Mouse (Mus musculus) CD4-positive helper T cell, adult 2 months (primary cell): ENCODE data around the gene Sh3kbp1.

ENCODE experiments used
- DNase-seq: peaks from one replicate; pipeline ENCODE4 v3.0.0-alpha.2; 2012; ENCODE audit warnings: low read depth, missing footprints, low spot score

The Sh3kbp1 gene

GRCm38 (mm10) chrX:159911613-159912012 lies 284.5 kb downstream of the Sh3kbp1 start:
- DNase-seq, result peak; percentile 16

- no peak for DNase-seq
Measured at GRCm38 (mm10) chrX:159912061-159912460, 285.0 kb downstream of the Sh3kbp1 start.

GRCm38 (mm10) chrX:159913489-159913888 lies 286.4 kb downstream of the Sh3kbp1 start:
- no peak for DNase-seq

GRCm38 (mm10) chrX:159915125-159915524 lies 288.1 kb downstream of the Sh3kbp1 start:
- no peak for DNase-seq

GRCm38 (mm10) chrX:159924759-159925158 lies 297.7 kb downstream of the Sh3kbp1 start:
- no peak for DNase-seq

- no peak for DNase-seq
Measured at GRCm38 (mm10) chrX:159928165-159928564, 301.1 kb downstream of the Sh3kbp1 start.

DNA sequence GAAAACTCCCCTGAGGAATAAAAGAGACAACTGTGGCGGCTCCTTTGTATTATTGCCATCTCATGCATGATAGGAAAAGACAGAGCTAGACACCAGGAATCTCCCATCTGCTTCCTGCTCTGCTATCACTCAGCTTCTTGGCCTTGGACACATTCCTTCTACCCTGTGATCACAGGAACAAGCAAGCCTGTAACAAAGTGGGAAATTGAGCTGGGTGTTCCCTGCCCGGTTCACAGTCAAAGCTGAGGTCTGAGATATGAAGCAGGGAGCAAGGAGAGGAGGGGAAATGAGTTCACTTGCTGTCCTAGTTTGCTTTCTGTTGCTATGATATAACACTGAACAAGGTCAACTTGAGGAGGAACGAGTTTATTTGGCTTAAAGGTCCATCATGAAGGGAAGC lies 301.8 kb downstream of the Sh3kbp1 start:
- no peak for DNase-seq

DNA sequence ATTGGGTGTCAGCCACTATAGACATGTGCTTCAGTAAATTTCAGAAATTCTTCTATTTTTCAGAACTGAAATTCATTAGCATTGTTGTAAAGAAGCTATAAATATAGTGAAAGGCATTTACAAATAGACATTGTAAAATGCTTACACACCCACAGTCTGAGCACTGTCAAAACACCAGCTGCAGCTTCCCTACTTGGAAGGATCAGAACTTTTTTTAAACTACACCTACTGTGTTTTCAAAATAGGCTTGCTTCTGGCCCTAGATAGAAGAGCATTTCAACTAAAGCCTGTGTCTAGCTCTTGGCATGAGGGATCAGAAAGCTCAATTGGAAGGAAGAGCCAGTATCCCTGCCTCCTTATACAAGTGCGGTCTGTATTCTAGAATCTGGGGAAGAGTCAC lies 305.0 kb downstream of the Sh3kbp1 start:
- DNase-seq, result no peak

- DNase-seq, result no peak
Measured at GRCm38 (mm10) chrX:159942569-159942968, 315.5 kb downstream of the Sh3kbp1 start.

DNA sequence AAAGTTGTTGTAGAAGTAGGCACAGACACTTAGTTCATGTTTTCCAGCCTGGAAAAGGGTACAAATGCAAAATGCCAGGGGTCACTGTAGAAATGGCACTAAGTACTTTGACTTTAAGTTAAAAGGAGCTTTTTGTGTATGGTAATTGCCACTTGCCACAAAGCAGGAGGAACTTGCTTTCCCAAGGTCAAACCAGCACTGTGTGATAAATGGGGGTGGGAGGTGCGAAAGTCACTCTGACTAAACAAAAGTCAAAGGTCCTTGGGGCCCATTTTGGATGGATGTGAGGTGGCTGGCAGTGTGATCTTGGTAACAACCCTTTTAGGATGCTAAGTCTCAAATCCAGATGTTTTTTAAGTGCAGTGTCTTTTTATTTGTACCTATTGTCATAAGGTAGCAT lies 316.5 kb downstream of the Sh3kbp1 start:
- no peak for DNase-seq

DNA sequence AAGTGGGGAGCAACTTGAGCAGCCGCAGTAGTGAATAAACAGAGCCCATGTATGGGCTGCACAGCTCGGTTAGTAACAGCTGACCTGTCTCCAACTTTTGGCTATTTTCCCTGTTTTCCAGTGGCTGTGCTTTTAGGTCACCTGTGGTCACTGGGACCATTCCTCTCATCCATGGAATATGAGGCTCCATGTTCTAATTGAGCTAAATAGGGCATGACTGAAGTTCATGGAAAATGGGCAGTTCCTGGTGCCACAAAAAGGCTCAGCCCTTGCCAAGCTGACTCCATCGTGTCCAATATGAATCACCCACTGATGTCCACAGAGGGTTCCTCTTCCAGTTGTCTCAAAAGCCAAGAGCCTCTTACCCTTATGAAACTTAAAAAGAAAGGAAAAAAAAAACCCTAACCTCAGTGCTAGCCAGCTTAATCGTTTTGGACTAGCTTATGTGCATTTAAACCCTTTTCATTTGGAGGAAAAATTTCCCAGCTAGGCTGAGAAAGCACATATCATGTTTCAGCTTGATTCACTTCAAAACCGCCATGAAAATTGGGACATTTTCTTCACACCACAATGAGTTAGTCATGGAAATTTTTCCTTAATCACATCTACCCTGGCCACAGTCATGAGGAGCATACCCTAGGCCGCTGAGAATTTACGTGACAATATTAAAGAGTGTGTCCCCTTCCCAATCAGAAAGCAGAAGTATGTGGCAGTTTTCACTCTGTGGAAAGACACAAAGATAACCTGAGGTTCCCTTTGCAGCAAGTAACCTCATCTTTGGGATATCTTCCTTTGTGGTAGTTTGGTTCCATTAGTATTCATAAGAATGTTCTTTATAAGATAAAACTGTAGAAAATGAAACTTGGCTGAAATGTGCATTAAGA lies 326.7 kb downstream of the Sh3kbp1 start:
- no peak for DNase-seq

DNA sequence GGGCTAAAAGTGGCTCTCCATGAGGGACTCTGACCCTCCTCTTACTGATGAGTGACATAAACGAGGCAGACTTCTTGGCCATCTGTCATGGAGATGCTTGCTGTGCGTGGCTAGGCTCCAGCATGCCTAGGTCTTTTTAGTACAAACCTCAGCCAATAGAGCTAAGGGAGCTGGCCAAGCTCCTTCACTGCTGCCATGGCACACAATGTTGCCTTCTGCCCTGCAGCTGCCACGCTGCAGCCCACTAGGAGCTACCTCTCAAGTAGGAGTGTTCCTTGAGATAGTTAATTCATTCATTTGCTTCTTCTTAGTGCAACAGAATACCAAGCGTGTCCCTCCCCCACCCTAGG lies 327.3 kb downstream of the Sh3kbp1 start:
- no peak for DNase-seq

DNA sequence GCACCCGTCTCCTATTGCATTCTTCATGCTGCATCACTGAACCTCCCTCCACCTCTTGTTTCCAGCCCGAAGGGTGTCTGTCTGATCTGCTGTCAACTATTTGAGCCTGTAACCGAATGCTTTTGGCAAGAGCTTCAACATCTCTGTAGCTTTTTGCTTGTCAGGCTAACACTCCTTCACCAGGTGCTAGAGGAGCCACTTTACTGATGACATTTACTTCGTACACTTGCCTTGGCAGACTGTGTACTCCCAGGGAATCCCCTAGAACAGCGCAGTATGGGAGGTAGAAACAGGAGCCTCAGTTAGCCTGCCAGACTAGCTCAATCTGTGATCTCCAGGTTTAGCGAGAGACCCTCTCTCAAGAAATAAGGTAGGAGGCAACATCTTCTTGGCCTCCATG lies 328.4 kb downstream of the Sh3kbp1 start:
- DNase-seq, result no peak

DNA sequence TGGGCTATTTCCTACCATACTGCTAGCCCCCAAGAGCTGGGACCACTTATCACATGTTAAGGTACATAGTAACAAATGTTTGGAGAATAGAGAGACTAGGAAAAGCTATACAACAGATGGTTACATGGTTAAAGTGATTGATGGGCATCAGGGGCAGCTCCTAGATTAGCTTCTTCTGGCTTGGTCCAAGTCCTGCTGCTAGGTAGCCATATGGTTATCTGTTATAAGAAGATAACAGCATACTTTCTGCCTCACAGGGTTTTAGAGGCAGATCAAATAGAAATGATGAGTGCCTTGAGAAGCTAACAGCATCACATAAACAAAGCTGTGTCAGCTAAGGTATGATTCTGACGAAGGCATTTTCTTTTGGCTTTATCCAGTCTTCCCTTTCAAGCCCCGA lies 334.3 kb downstream of the Sh3kbp1 start:
- DNase-seq, result no peak

DNA sequence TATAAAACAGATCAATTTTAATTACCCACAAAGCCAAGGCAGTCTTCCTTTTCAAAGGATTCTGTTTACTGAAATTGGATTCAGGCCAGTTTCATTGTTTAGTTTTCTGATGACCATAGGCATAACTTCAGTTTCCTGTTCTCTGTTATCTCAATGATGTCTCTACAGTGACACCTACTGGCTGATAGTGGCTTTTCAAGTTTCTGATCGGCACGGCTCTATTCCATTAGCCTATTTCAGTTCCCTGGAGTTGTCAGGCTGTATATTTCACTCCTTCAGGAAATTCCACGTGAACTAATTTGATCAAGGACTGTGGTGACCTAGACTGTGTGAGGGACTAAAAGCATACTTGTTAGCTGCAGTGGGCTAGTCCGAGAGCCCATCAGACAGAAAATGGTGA lies 336.2 kb downstream of the Sh3kbp1 start:
- peak; percentile 52 for DNase-seq

- DNase-seq, result no peak
Measured at GRCm38 (mm10) chrX:159963925-159964324, 336.9 kb downstream of the Sh3kbp1 start.

DNA sequence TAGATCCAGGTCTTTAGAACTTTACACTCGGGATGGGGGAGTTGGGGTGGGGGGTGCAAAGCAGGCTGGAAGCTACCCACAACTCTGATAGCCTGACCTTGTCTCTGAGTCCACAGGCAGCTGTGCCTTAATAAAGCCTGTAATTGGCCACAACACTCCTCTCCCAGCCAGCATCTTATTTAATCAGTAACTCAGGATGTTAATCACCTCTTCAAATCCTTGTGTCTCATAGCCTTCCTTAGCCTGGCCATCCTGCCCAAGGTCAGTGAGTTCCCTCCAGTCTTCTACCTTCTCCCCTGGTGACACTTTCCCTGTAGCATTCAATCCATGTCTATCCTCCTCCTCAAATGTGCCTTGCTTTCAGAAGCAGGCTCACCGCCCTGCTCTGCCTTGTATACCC lies 342.0 kb downstream of the Sh3kbp1 start:
- no peak for DNase-seq

DNA sequence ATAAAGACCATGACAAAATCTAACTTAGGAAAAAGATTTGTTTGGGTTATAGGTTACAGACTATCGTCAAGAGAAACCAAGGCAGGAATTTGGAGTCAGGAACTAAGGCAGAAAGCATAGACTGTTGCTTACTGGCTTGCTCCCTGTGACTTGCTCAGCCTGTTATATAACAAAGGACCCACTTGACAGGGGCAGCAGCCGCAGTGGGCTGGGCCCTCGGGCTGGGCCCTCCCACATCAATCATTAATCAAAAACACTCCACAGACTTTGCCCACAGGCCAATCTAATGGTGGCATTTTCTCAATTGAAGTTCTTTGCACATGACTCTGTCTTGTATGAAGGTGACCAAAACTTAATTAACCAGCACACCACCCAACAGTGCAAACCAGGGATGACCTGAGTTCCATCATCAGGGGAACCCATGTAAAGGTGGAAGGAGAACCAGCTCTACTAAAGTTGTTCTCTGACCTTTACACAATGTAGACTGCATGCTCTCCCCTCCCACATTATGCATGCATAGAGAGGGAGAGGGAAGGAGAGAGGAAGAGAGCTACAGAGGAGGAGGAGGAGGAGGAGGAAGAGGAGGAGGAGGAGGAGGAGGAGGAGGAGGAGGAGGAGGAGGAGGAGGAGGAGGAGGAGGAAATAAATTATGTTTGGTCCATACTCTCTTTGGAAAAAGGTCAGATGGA lies 344.2 kb downstream of the Sh3kbp1 start:
- DNase-seq, result no peak

GRCm38 (mm10) chrX:159973730-159974129 lies 346.7 kb downstream of the Sh3kbp1 start:
- peak; percentile 36 for DNase-seq

GRCm38 (mm10) chrX:159976243-159976642 lies 349.2 kb downstream of the Sh3kbp1 start:
- DNase-seq, result no peak

DNA sequence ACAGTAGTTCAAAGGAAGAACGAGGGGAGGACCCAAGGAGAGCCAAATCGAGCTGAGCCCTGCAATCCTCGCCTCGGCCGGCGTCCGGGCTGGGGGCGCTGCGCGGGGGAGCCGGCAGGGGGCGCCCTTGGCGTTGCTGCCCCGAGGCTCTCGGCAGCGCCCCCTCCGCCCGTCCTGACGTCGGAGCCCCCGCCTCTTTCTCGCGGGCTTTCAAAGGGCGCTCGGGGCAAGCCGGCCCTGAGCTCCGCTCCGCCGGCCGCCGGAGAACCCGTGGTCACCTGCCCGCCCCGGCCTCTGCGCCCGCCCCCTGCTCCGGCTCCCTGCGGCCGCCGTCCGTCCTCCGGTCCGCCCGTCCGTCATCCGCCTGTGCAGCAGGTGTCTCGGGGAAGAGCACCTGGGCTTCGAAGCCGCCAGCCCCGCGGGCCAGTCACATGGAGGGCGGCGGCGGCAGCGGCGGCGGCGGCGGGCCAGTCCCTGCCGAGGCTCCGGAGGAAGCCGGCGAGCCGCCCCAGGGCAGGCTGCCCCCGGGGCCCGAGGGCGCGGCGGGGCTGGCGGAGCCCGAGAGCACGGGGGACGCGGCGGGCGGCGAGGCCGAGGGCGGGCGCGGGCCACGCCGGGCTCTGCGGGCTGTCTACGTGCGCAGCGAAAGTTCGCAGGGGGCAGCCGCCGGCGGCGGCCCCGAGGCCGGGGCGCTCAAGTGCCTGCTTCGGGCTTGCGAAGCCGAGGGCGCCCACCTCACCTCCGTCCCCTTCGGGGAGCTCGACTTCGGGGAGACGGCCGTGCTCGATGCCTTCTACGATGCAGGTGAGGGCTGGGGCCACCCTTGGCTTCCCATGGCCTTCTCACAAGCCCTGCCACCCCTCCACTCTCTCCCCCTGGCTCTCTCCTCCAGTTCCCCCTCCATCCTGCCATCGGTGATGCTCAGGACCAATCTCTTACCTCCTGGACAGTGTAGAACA lies 361.2 kb downstream of the Sh3kbp1 start, which contains the start of gene Map3k15:
Gene Map3k15, plus strand, starts transcription at position 432 of the 959 bp plus-strand sequence.
- DNase-seq, result peak; percentile 79

- DNase-seq, result no peak
Measured at GRCm38 (mm10) chrX:159995808-159996207, 368.7 kb downstream of the Sh3kbp1 start.
